Mouse (Mus musculus): ENCODE measurements at regions not wholly inside any gene's neighbourhood (a gene's known extent, or its start where the extent isn't known, plus 50 kb on each side); places are given as distances from the start of the nearest gene placed in this dataset.

DNA sequence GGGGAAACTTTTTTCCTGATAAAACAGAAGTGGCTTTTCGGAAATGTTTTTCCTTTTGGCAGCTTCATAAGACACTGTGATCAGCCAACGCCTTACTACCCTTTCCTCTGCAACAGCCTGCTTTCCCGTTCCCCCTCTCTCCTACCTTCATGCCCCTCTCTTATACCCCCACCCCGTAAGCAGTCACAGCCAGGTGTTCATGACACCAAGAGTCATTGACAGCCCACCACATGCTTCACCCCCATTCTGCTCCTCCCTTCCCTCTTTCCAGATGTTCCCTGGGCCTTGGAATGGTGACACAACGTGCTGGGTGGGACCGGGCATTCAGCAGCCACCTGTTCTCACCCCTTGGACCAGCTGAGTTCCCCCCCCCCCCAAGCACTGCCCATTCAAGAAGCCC, 56.5 kb upstream of the Cux1 start:
- TF ChIP-seq CTCF (IDR thresholded peaks at IDR 0.05; ENCODE audit: low read depth) (no peak), EP300 (IDR thresholded peaks at IDR 0.05; ENCODE audit: low read depth) (no peak)
